ENCODE assay signal across 10 mouse cellular contexts in genomic region chr4:141347365-141347797, GRCm38 (mm10). TPM values are rescaled to one million over a fixed set of nuclear protein-coding genes. Genes with fewer than 3 reads are reported as not detected.
A peak's percentile ranks its signal among the peaks of the same experiment; 100 is the strongest.
DNase-seq lines count a peak whose midpoint lies in the region; ATAC-seq lines count a peak whose summit lies in the region.
"Had no signal": no experiment of that assay in that cellular context is flagged by ENCODE, and none has a peak within 500 bp of the region (broad histone marks: within the 10 kb centered on the region; RNA-seq: fewer than 3 reads in every experiment).

No protein-coding gene starts in this region.

- no peaks in the 10 kb centered on the region for H3K9me3 ChIP-seq in midbrain, embryonic 11.5 days (ENCODE audit: control insufficient read depth, low read length)
- H3K9me3 ChIP-seq: embryonic facial prominence, embryonic 15.5 days had no signal

- no peak overlapping the region for H3K9ac ChIP-seq in midbrain, embryonic 11.5 days (ENCODE audit: low read length)
- H3K9ac ChIP-seq: embryonic facial prominence, embryonic 15.5 days had no signal

- intact Hi-C loops in left cerebral cortex, postnatal 14 days (cut with DNase I), result no loop called here

- ATAC-seq in midbrain, embryonic 11.5 days (ENCODE audit: low FRiP score), result no peak

- DNase-seq in kidney, adult 9 months, result peak; percentile 66
- no peak for DNase-seq in kidney, postnatal 4 days
- DNase-seq in adrenal gland, postnatal 14 days, result peak; percentile 78
- DNase-seq in kidney, postnatal 36 days, result peak; percentile 59 to 69
- peak; percentile 45 to 69 for DNase-seq in lung, postnatal 4 days
- no peak for DNase-seq in left cerebral cortex, postnatal 14 days (ENCODE audit: low spot score in 2 of 2)
- DNase-seq in spleen, postnatal 36 days (ENCODE audit: low spot score in 2 of 2), result no peak
- DNase-seq in midbrain, embryonic 11.5 days (ENCODE audit: low spot score, missing footprints), result no peak

- H3K27ac ChIP-seq in midbrain, embryonic 11.5 days (ENCODE audit: low read depth, low read length), result no peak overlapping the region
- H3K27ac ChIP-seq: embryonic facial prominence, embryonic 15.5 days had no signal

- no peaks in the 10 kb centered on the region for H3K4me1 ChIP-seq in midbrain, embryonic 11.5 days (ENCODE audit: control insufficient read depth, insufficient read depth, low read length)

- no peaks in the 10 kb centered on the region for H3K36me3 ChIP-seq in midbrain, embryonic 11.5 days (ENCODE audit: control insufficient read depth, insufficient read depth, low read length)
- H3K36me3 ChIP-seq: embryonic facial prominence, embryonic 15.5 days had no signal

- no peaks in the 10 kb centered on the region for H3K27me3 ChIP-seq in midbrain, embryonic 11.5 days (ENCODE audit: control insufficient read depth, insufficient read depth, low read length)
- H3K27me3 ChIP-seq: embryonic facial prominence, embryonic 15.5 days had no signal

- H3K4me2 ChIP-seq in midbrain, embryonic 11.5 days, result no peak overlapping the region
- H3K4me2 ChIP-seq: embryonic facial prominence, embryonic 15.5 days had no signal

- WGBS in midbrain, embryonic 11.5 days, result 74% methylated on average over 8 of the region's 8 CpGs

- no peak overlapping the region for H3K4me3 ChIP-seq in midbrain, embryonic 11.5 days (ENCODE audit: low read depth, low read length)
- H3K4me3 ChIP-seq: embryonic facial prominence, embryonic 15.5 days had no signal

RNA-seq across cellular contexts. Expression of gene Fam131c, which starts 20.6 kb away (rescaled TPM):
- total RNA-seq in adrenal gland, postnatal 14 days (2021), result 11.0 and 16.9 TPM in 2 replicates
- 1 to 10 TPM; 5.4 to 5.5 TPM for total RNA-seq in left cerebral cortex, postnatal 14 days (2021)
- 2.2 and 2.9 TPM in 2 replicates for polyA plus RNA-seq in midbrain, embryonic 11.5 days (2014; fragmentation: Nextera tagmentation; extraction: Ambion mirVana)

RNA-seq across cellular contexts. Expression of gene Epha2, which starts 46.3 kb away (rescaled TPM):
- 18.8 and 19.4 TPM in 2 replicates for total RNA-seq in adrenal gland, postnatal 14 days (2021)
- 1 to 10 TPM; 2.2 to 2.7 TPM for total RNA-seq in left cerebral cortex, postnatal 14 days (2021)
- 2.2 and 2.5 TPM in 2 replicates for polyA plus RNA-seq in midbrain, embryonic 11.5 days (2014; fragmentation: Nextera tagmentation; extraction: Ambion mirVana)

RNA-seq across cellular contexts. Expression of gene Clcnka, which starts 51.1 kb away (rescaled TPM):
- total RNA-seq in adrenal gland, postnatal 14 days (2021), result not detected in 2 replicates
- not detected for total RNA-seq in left cerebral cortex, postnatal 14 days (2021)
- not detected in 2 replicates for polyA plus RNA-seq in midbrain, embryonic 11.5 days (2014; fragmentation: Nextera tagmentation; extraction: Ambion mirVana)
- total RNA-seq: left cerebral cortex, postnatal 25 days had no signal

Comparison
In these comparisons a context has a peak if more than half of its experiments do, and no peak if none do; other contexts are left out.
1. DNase-seq: peak in kidney, adult 9 months (single experiment), adrenal gland, postnatal 14 days (single experiment), kidney, postnatal 36 days (2 of 2) and lung, postnatal 4 days (2 of 2); none in kidney, postnatal 4 days (0 of 2), left cerebral cortex, postnatal 14 days (0 of 2), spleen, postnatal 36 days (0 of 2) and midbrain, embryonic 11.5 days (single experiment).